Mouse (Mus musculus) ES-Bruce4 (cell line): ENCODE measurements around the gene Lrguk.

Experiments
- CTCF ChIP-seq: IDR thresholded peaks from one replicate; pipeline ENCODE4 v1.8.1; 2011; ENCODE audit warnings: low read depth, low read length
- POLR2A ChIP-seq: IDR thresholded peaks from one replicate; pipeline ENCODE4 v1.8.1; 2011; ENCODE audit warnings: low read length; ENCODE audit not compliant: insufficient read depth

DNA sequence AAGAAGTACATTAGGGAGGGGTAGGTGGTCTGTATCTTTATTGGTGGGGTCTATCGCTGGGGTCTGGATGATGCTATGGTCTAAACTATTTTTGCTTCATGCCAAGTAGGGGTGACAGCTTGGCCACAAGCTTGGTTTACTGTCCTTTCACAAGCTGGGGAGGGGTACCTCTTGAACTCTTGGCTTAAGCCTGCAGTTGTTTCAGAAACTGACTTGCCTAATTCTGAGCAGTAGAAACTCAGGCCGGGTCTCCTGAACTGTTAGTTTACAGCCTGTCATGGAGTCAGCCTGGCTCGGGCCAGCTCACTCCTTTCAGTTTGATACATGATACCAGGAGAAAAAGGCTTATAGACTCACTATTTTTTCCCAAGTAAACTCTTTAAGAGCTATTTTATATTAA lies 109.1 kb downstream of the Lrguk start:
- TF ChIP-seq POLR2A (no peak), CTCF (no peak)
